Mouse (Mus musculus) intestine, postnatal 0 days (tissue): ENCODE data around the gene Cux1. TPM values are rescaled to one million over a fixed set of nuclear protein-coding genes. Genes with fewer than 3 reads are reported as not detected.

Experiments used
- ATAC-seq: fragments of 200-750 bp; cut with Nextera tagmentation; 2 replicates; pipeline ENCODE4 v1.8.0; 2017; ENCODE audit warnings: mild to moderate bottlenecking, moderate TSS enrichment, moderate library complexity
- H3K27ac ChIP-seq: fragments of 300-500 bp; sonication (generic); 2 replicates; pipeline ENCODE4 v1.5.1; 2014; ENCODE audit warnings: mild to moderate bottlenecking, low read depth, low read length, moderate library complexity
- H3K27me3 ChIP-seq: fragments of 300-500 bp; sonication (generic); replicated peaks from 2 replicates; pipeline ENCODE4 v1.6.1; 2014; ENCODE audit warnings: low read length, mixed read lengths; ENCODE audit not compliant: control insufficient read depth, insufficient read depth
- H3K36me3 ChIP-seq: fragments of 300-500 bp; sonication (generic); 2 replicates; pipeline ENCODE4 v1.6.1; 2014; ENCODE audit warnings: mild to moderate bottlenecking, moderate library complexity; ENCODE audit not compliant: control insufficient read depth, insufficient read depth
- H3K4me1 ChIP-seq: fragments of 300-500 bp; sonication (generic); replicated peaks from 2 replicates; pipeline ENCODE4 v1.6.1; 2014; ENCODE audit warnings: antibody characterized with exemption, low read length, mixed read lengths; ENCODE audit not compliant: control insufficient read depth, insufficient read depth
- H3K4me2 ChIP-seq: fragments of 300-500 bp; sonication (generic); replicated peaks from 2 replicates; pipeline ENCODE4 v1.6.1; 2014; ENCODE audit warnings: low read depth, mild to moderate bottlenecking, moderate library complexity
- H3K4me3 ChIP-seq: fragments of 300-500 bp; sonication (generic); 2 replicates; pipeline ENCODE4 v1.5.1; 2014; ENCODE audit warnings: low read depth, low read length
- H3K9ac ChIP-seq: fragments of 300-500 bp; sonication (generic); 2 replicates; pipeline ENCODE4 v1.6.1; 2014; ENCODE audit warnings: mild to moderate bottlenecking, low read depth, low read length
- H3K9me3 ChIP-seq: fragments of 300-500 bp; sonication (generic); 2 replicates; pipeline ENCODE4 v1.6.1; 2016; ENCODE audit warnings: mixed run types; ENCODE audit not compliant: control insufficient read depth
- CTCF ChIP-seq: sonication (generic); IDR thresholded peaks from 2 replicates; pipeline ENCODE4 v1.5.1; 2016; ENCODE audit warnings: low read depth, mild to moderate bottlenecking, control low read depth, antibody characterized with exemption, moderate library complexity
- WGBS: fragments of 180-500 bp; shearing (Covaris S2); extraction: QIAGEN DNeasy Blood & Tissue Kit; methylation state at CpG from one replicate; pipeline ENCODE4 v1.1.7; 2014; 5-methylcytosine and 5-hydroxymethylcytosine counted together
- polyA plus RNA-seq: library from polyadenylated mRNA; unstranded; fragments of >200 nt; fragmentation: Nextera tagmentation; extraction: Ambion mirVana; gene quantifications from 2 replicates; pipeline ENCODE4 v1.2.1, GENCODE M21; 2015

The Cux1 gene
- polyA plus RNA-seq, 1 experiment from 2014 or later, result 29.4 TPM

- under 1% methylated on average over 42 of the region's 57 CpGs for WGBS
- H3K4me2 ChIP-seq, result peak overlapping the region; percentile 99
- no peaks in the 10 kb centered on the region for H3K36me3 ChIP-seq
- H3K4me1 ChIP-seq, result no peaks in the 10 kb centered on the region
- peak; percentile 32 for ATAC-seq
- peak overlapping the region; percentile 68 for H3K4me3 ChIP-seq
- peak overlapping the region; percentile 50; the same call in 1 of the 2 replicates for H3K27ac ChIP-seq
- no peak for TF ChIP-seq CTCF
- peak overlapping the region; percentile 48; the same call in 1 of the 2 replicates for H3K9ac ChIP-seq
- no peaks in the 10 kb centered on the region for H3K9me3 ChIP-seq
- peaks cover 10% of the 10 kb centered on the region for H3K27me3 ChIP-seq
These were observed 322.3 kb downstream of the Cux1 start for GRCm38 (mm10) chr5:136244762-136245540.

- Histone ChIP-seq H3K4me3 (peak overlapping the region; percentile 68), H3K27ac (peak overlapping the region; percentile 50; the same call in 1 of the 2 replicates), H3K4me1 (no peaks in the 10 kb centered on the region), H3K4me2 (peak overlapping the region; percentile 99), H3K9me3 (no peaks in the 10 kb centered on the region), H3K9ac (peak overlapping the region; percentile 44), H3K27me3 (peaks cover 10% of the 10 kb centered on the region), H3K36me3 (no peaks in the 10 kb centered on the region)
- TF ChIP-seq CTCF, result no peak
- peak; percentile 9; the same call in 1 of the 2 replicates for ATAC-seq
- WGBS, result under 1% methylated on average over 62 of the region's 67 CpGs
These were observed 323.2 kb downstream of the Cux1 start for GRCm38 (mm10) chr5:136243851-136244761.

GRCm38 (mm10) chr5:136241161-136241560 is 326.1 kb downstream of the Cux1 start:
- Histone ChIP-seq H3K4me2 (no peak overlapping the region), H3K4me3 (no peak overlapping the region), H3K27me3 (peaks cover 10% of the 10 kb centered on the region), H3K9me3 (no peaks in the 10 kb centered on the region), H3K4me1 (no peaks in the 10 kb centered on the region), H3K36me3 (no peaks in the 10 kb centered on the region), H3K9ac (no peak overlapping the region), H3K27ac (no peak overlapping the region)
- ATAC-seq, result no peak
- TF ChIP-seq CTCF, result no peak
- 76% methylated on average over 6 of the region's 6 CpGs for WGBS

- Histone ChIP-seq H3K4me1 (no peaks in the 10 kb centered on the region), H3K9ac (no peak overlapping the region), H3K27me3 (peaks cover 10% of the 10 kb centered on the region), H3K9me3 (no peaks in the 10 kb centered on the region), H3K4me2 (no peak overlapping the region; the same call in 1 of the 2 replicates), H3K27ac (no peak overlapping the region), H3K36me3 (no peaks in the 10 kb centered on the region), H3K4me3 (no peak overlapping the region)
- 59% methylated on average over 1 of the region's 1 CpGs for WGBS
- ATAC-seq, result no peak
- no peak for TF ChIP-seq CTCF
These were observed 326.9 kb downstream of the Cux1 start for GRCm38 (mm10) chr5:136240381-136240780.

GRCm38 (mm10) chr5:136237607-136238006 is 329.7 kb downstream of the Cux1 start:
- Histone ChIP-seq H3K9ac (no peak overlapping the region), H3K4me3 (peak overlapping the region; percentile 29), H3K36me3 (no peaks in the 10 kb centered on the region), H3K9me3 (no peaks in the 10 kb centered on the region), H3K4me1 (no peaks in the 10 kb centered on the region), H3K4me2 (peak overlapping the region; percentile 59), H3K27ac (no peak overlapping the region), H3K27me3 (no peaks in the 10 kb centered on the region; the same call in 1 of the 2 replicates)
- WGBS, result 1% methylated on average over 19 of the region's 19 CpGs
- TF ChIP-seq CTCF, result no peak
- no peak for ATAC-seq

- no peak overlapping the region for H3K4me2 ChIP-seq
- WGBS, result 67% methylated on average over 5 of the region's 5 CpGs
- no peaks in the 10 kb centered on the region for H3K9me3 ChIP-seq
- H3K4me3 ChIP-seq, result no peak overlapping the region
- ATAC-seq, result no peak
- no peak overlapping the region for H3K27ac ChIP-seq
- no peaks in the 10 kb centered on the region for H3K4me1 ChIP-seq
- no peak for TF ChIP-seq CTCF
- peaks cover 2% of the 10 kb centered on the region; the same call in 1 of the 2 replicates for H3K27me3 ChIP-seq
- H3K9ac ChIP-seq, result no peak overlapping the region
- H3K36me3 ChIP-seq, result no peaks in the 10 kb centered on the region
These were observed 330.7 kb downstream of the Cux1 start for GRCm38 (mm10) chr5:136236611-136237010.
